Mouse (Mus musculus) megakaryocyte progenitor cell, adult 5-6 weeks (primary cell): ENCODE data around the gene Ikzf3. TPM values are rescaled to one million over a fixed set of nuclear protein-coding genes. Genes with fewer than 3 reads are reported as not detected.
A peak's percentile ranks its signal among the peaks of the same experiment; 100 is the strongest.

Experiments used
- ATAC-seq: replicated peaks from 2 replicates; pipeline ENCODE4 v1.8.0; 2016; ENCODE audit warnings: mild to moderate bottlenecking, moderate TSS enrichment, inconsistent platforms; ENCODE audit not compliant: poor library complexity
- total RNA-seq, 2 experiments: library from RNA; stranded (forward) in 1 of 2; stranded (reverse) in 1 of 2; fragments of 157-497, 149-512 nt in 1 of 2; fragments of 200-1000 nt in 1 of 2; gene quantifications; 2 replicates each; pipeline versions ENCODE4 v1.2.3 to v1.2.4; 2015 to 2017

The Ikzf3 gene
- 1.2 TPM in 2 replicates for total RNA-seq (2015)
- 0.17 and 0.44 TPM in 2 replicates for total RNA-seq (2017)

DNA sequence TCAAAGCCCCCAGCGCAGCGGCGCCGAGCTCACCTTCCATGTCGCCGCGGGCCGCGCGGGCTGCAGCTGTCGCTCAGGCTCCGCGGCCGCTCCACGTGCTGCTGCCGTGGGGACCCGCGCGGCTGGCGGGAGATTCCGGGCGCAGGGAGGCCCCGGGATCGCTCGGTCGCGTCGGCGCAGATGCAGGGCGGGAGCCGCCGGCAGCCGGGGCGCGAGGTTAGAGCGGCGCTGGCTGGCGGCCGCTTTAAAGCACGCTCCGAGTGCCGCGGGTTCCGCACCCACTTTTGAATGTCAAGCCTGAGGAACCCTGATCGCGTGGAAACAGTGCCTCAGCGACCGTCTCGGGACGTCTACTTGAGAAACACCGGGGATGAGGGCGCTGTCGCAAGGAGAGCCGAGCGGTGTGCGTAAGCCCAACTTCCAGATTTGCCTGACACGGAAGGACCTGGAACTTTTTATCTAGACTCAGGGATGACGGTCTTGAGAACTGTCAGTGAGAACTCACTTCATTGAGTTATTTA, at the start of gene Ikzf3:
TSS of gene Ikzf3 (minus strand) at position 321 of the 521 bp plus-strand sequence.
- ATAC-seq = 0 out of 2 replicates have a peak, but pooled peaks have one; percentile 29

DNA sequence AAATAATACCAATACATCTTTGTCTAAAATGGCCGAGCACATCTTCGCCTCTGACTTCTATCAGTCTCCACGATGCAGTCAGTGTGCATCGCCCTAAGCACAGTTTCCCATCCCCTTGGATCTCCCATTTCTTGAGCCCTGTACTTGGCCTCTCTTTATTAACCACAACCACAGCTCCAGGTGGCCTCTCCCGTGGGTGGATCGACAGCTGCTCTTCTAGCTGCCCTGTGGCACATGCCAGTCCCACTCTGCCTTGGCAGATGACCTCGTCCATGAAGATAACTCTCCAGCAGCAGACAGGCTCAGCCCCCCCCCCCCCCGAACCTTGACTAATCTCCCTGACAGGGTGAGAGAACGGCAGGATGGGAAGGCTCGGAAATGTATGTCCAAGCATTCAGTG, 49.6 kb upstream of the Ikzf3 start:
- ATAC-seq = no peak

DNA sequence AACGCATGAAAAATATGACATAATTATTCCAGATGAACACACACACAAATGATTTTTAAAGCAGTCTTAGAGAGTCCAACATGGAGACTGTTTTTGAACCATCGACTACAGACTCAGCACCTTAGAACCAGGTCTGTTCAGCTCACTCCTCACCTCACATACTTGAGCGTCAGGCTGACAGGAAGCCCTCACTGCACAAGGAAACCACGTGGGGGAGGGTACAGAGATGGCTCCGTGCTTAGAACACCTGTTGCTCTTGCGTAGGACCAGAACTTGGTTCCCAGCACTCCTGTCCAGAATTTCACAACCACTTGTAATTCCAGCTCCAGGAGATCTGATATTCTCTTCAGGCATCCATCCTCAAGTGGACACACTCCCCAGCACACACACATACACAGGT, 49.2 kb upstream of the Ikzf3 start:
- no peak for ATAC-seq

DNA sequence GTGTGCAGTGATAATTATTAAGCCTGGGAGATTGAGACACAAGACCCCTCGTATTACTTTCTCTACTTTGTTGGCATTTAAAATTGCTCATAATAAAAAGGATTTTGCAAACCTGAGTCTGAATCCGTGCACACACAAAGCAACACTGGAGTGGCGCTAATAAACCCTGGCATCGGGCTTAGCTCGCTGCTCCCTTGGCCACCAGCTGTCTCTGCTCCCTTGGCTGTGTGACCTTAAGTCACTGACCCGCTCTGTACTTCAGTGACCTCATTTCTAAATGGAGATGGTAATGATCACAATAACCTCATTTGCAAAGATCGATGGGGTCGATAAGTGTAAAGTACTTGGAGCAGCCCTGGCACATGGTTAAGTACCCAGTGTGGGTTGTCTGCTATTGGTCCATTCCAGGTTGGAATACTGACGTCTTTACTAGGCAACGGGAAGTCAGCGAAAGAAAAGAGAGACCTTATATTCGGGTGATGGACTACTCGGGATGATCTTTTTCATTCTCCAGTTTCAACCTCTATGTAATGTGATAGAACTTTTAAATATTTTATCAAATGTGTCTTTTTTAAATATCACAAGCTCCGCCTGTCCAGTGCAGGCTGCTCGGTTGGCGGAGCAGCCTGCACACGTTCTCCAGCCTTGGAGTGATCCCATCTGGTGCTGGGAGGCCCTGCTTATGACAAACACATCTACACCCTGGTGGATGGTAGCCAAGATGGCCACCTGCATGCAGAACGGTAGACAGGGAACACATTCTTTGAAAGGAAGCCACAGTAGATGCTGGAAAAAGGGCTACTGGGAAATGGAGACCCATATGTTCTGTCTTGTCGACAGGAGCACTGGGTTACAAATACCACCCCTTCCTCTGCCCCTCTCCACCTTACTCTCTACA, 45.0 kb upstream of the Ikzf3 start:
- no peak for ATAC-seq

DNA sequence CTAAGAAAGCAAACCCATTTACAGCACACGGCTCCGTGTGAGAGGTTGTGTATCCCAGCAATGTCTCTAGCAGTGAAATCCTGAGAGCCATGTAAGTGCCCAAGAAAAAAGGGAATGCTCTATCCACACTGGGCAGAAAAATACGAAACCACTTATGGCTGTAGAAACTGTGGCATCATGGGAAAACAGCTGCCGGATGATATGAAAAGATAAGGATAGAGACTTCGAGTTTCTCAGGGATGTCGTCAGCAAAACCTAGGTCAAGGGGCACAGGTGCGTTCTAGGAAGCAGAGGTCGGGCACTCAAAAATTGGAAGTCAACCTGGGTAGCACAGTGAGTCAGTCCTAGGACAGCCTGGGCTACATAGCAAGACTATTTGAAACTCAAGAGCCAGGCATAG, 43.5 kb upstream of the Ikzf3 start:
- no peak for ATAC-seq

DNA sequence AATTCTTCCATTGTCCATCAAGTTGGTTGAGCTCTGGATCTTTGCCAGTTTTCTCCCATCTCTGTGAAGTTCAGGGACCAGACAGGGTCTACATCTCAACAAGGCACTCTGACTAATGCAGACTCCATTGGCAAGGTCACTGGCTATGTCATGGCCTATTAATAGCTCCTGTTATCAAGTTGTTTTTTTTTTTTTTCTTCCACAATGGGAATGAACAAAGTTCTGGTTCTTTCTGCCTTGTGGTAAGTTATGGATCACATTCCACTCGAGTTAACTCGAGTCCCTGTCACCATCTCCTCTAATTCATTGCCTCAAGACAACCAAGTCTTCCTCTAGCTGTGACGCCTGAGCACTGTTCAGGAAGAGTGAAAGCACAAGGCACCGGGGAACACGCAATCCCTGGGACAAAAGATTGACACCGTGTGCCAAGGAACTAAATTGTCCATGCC, 43.0 kb upstream of the Ikzf3 start:
- ATAC-seq = no peak

DNA sequence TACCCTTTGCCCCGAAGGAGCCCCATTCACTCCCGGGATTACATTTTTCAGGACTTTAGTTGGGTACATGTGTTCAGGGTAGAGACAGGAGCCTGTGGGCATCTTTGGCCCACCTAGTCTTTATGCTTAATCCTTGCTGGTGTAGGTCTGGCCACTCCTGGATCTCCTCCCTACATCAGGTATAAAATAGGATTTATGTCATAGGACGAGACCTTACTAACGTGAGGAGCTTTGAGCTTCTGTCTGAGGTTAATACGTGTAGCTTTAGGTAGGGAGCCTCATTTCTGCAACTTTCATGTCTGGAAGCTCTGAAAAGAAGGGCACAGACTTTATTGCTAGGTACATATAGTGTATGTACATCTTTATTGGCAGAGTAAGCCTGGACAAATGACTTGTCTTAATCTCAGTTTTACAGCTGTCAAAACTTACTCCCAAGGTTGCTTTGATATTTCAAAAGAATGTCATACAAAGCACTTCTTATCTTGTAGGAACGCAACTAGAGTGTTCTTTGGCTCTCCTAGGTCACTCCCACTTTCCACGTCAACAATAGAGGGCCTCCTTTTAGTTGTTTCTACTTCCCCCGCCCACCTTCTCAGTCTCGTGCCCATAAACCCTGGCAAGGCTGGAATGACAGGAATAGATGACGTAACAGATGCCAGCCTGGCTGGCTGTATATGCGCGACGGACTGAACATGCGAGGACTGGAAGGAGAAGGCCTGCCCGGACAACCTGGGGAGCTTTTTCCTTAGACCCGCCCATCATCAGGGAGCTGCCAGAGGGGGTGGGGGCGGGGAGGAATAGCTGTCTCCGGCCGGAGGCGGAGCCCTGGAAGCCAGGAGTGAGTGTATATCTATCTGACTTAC, 42.1 kb upstream of the Ikzf3 start:
- peak; percentile 69 for ATAC-seq

DNA sequence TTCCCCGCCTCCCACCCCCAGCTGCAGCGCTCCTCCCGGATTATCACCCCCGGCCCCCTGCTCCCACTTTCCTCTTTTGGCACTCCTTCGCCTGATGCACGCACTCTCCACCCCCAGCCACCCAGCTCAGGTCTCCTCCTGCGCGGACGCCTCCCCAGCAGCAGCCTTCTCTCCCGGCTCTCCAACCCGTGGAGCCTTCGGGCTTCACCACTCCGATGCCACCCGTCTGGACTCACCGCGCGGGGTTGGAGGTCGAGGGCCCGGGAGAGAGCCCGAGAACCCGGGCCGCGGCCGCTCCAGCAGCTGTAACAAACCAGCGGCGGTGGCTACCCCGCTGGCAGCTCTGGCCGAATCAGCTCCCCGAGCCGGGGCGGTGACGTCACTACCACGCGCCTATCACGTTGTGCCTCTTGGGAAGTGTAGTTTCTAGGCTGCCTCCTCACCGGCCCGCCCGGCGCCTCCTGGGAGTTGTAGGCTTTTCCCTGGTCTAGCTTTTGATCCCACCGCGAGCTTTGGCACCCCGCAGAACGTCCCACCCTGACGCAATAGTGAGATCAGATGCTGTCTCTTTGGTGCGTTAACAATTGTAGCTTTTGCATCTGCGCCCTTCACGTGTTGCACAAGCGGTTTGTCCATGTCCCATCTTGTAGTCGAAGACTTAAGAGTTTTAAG, 41.2 kb upstream of the Ikzf3 start, which contains the start of gene Ormdl3:
TSS of gene Ormdl3 (minus strand) at position 477 of the 672 bp plus-strand sequence.
- ATAC-seq = peak; percentile 70

DNA sequence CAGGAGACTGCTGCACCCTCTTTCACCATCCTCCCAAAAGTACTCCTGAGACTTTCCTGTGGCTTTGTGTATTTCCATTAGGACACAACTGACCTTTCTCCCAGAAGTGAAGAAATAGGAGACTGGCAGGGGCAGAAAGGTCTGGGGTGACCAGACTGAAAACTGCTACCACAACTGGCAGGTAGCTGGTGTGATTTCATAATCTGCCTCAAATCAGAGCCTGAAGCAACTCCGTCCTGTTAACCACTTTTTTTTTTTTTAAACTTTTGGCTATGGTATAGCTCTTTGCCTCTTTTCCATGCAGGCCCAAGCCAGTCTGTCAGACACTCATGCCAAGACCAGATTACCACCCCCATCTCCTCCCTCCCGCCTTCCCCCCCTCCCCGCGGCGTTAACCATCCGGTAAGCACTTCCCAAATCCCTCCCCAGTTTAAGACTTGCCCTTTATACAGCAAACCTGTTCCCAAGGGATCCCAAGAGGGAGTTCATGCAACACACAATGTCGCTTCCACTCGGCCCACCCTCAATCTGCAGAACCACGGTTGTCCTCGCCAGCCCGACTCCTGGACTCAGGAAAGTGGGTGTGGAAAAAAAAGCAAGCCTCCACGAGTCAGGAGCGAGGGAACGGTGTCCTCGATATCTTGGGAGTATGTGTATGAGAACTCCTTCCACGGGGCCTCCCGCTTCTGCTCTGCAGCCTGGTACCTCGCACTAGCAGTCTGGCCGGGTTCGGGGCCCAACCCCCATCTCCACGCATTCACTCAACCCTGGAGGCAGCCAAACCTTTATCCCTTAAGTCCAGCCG, 40.5 kb upstream of the Ikzf3 start:
- no peak for ATAC-seq

DNA sequence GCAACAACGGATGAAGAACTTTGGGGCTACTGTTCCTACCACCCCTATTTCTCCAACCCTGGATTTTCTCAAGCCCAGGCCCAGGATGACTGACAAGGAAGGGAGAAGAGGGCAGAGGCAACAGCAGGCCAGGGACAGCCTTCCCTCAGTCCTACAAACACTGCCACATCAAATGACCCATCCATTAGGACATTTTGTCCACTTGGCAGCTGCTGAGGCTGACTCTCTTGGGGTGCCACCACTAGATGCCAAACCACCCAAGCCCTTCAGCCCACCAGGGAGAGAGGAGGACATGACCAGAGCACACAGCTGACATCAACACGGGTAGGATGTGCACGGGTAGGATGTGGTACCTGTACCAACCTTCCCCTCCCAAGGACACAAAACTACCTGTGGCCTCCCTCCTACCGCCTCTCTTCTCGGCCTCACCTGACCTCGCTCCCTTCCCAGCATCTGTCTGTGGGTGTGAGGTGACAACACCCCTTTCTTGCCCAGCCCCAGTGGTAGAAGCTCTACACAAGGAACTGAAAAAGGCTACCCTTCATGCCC, 38.9 kb upstream of the Ikzf3 start:
- ATAC-seq = no peak

DNA sequence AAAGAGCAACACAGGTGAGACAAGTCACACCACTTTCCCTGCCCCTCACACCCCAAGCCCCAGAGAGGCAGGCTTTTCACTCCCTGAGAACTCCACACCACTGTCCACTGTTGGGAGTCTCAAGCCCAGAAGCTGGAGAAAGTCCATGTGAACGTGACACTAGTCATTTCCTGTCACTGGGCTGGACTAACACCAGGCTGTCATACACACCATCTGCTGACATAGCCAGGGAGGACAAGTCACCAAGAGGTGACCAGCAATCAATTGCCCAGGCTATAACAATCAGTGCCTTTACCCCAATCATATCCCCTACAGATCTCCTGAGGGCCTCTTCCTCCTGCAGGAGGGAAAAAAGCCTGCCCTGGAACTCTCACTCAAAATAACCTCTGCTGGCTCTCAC, 38.3 kb upstream of the Ikzf3 start:
- no peak for ATAC-seq

DNA sequence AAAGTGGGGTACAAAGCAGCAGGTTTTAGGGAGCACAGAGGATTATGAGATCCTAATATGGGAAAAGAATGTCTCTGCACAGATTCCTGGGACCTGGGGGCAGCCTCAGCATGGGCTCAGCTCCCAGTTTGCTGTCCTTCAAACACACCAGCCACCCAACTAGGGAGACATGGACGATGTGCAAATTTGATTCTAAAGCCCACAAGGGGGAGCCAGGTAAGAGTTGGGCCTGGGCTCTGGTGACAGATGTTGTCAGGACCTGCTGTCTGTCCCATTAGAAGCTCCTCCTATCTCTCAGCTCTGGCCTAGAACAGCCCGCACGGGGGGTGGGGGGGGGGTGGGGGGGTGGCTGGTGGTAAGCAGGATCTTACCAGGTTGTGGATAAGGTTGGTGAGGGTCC, 37.7 kb upstream of the Ikzf3 start:
- ATAC-seq = no peak

DNA sequence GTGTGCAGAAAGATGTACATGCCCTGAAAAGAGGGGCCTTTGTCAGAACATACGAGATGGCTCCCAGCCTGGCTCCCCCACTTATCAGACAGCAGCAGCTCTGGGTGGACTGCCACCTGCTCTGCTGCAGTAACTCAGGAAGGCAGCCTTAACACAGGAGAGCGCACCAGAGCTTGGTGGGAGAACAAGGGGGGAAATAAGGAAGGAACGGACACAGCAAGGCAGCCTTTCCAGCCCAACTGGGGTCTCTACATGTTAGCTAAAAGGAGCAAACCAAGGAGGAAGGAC, 37.4 kb upstream of the Ikzf3 start:
- ATAC-seq = peak; percentile 30

DNA sequence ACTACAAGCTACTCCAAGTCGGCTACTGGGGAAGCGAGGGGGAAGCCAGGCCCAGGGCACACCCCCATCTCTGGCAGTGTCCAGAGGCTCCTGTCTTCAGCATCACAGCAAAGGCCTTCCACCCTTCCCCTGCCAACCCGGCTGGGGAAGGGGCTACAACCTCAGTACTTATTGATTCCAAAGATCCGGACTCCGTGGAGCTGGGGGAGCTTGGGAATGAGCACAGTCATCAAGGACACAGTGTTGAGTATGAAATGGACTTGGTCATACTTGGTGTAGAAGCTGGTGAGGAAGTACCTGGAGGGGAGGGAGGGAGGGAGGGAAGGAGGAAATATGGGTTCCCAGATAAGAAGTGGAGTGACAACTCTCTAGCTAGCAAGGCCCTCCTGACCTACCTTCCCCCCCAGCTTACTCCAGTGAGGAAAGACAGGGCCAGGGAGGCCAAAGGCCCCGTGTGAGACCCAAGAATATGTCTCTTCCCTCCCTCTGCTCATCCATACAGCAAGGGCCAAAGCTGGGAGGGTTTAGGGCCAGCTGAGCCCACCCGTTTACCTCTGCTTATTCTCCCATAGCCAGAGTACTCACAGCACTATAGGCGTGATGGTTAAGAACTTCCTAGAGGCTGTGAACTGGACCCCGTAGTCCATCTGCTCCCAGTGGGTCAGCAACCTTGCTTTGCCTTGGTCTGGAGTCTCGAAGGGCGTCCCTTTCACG, 36.9 kb upstream of the Ikzf3 start:
- ATAC-seq = peak; percentile 15; the same call in 1 of the 2 replicates

DNA sequence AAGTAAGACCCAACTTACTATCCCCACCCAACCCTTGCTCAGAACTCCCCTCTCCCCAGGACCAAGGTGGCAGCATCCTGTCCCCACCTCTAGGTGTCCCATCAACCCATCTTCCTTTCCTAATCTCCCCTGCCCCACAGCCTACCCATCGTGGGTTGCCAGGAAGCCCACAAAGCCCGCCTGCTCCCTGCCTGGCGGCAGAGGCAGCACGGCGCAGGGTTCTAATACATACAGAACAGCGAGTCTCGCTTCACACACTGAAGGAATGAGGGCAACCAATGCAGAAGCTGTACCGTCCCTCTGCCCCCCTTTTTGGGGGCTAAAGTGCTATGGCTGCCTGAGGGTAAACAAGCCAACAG, 36.2 kb upstream of the Ikzf3 start:
- peak; percentile 25 for ATAC-seq

DNA sequence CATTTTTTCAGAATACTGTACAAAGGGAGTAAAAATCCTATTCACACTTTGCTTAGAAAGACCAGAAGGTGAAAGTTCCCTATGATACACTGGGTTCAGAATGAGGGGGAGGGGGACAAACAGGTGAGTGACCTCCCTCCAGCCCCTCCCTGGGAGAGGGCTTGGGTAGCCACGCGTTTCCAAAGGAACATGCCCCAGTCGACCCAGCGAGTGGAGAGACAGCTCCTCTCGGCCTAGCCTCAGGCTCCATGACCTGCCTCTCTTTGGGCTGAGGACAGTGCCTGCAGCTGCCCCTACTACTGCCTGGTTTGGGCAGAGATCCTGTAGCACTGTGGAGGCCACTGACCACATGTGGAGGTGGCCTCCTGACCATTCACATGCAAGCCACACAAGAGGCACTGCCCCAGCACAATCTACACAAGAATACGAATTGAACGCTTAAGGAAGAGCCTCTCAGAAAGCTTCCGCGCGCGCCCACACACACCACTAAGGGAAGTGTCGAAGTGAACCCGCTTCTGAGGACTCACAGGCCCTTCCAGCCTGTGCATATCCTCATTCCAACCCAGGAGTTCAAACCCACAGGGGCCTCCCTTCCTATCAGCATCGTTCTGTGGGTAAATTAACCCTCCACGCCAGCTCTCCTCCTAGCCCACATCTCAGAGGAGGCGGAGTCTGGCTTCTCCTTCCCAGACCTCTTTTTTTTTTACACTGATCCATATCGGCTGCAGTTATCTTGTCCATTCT, 35.6 kb upstream of the Ikzf3 start:
- peak; percentile 40 for ATAC-seq

DNA sequence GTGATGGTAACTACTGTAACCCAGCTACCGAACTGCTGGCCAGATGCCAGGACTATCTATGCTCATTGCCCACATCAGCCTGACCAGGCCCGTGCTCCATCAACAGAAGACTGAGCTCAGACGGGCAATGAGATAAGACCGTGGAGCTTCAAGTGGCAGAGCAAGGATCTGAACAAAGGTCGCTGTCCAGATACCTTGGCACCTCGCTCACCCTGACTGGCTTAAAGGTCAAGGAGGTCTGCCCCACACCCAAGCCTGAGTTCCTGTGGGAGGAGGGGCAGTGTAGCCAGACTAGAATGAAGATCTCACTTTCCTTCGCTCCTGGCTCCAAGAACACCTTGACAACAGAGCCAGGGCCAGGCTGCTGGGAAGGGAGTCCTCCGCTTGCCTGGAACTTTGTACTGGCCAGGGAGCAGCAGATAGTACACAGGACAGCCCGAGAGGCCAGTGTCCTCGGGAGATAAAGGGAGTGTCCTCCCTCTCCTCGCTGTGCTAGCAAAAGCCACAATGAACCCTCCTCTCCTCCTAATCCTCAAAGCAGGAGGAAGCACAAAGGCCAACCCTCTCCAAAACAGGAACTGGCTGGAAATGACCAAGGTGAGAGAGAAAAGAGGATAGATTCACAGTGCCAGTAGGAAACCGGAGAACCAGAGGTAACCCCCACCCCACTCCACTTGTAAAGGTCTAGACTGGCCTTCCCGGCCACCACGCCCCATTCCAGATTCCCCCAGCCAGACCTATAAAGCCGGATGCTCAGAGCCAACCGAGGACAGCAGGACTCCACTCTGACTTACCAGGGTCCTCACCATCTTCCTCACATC, 34.7 kb upstream of the Ikzf3 start:
- ATAC-seq = peak; percentile 47

DNA sequence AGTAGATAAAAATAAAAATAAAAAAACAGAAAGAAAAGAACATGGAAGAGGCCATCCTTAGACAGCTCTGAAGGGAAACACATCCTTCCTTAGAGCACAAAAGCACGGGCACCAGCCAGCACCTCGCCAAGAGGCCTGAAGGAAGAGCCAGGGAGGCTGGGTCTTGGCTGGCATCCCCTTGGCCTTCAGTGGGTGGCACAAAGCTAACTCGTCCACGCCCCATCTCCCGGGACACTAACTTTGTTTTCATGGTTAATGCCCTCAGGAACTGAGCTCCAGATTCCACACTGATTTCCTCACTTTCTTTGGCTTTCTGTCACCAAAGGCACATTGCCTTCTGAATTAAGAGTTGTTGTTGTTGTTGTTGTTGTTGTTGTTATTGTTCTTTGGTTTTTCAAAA, 31.9 kb upstream of the Ikzf3 start:
- no peak for ATAC-seq
